In the genomic region with DNA sequence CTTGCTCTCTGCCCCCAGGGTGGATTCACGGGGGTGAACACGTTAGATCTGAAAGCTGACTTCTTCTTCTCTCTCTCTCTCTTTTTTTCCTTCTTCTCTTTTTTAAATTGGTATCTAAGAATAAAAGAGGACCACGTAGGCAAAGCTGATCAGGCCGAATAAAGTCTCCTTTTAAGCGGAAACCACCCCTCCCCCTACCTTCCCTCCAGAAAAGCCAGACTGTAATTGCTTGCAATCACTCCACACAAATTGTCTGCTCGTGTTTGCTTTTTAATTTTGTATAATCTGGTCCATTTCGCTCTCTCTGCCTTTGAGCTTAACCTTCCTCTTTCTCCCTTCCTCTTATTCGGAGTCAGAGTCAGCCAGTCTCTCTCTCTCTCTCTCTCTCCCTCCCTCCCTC, we compare ENCODE assay signal across 22 mouse cellular contexts.
DNase-seq lines count a peak whose midpoint lies in the region; ATAC-seq lines count a peak whose summit lies in the region.
"Had no signal": no experiment of that assay in that cellular context is flagged by ENCODE, and none has a peak within 500 bp of the region (broad histone marks: within the 10 kb centered on the region; RNA-seq: fewer than 3 reads in every experiment).

No protein-coding gene starts in this region.

- no peaks in the 10 kb centered on the region for H3K27me3 ChIP-seq in forebrain, embryonic 12.5 days
- H3K27me3 ChIP-seq in forebrain, embryonic 16.5 days (replicated peaks; ENCODE audit: control insufficient read depth, insufficient read depth, low read length): 0 out of 2 replicates have a peak, but pooled peaks cover 2% of the 10 kb centered on the region
- no peaks in the 10 kb centered on the region for H3K27me3 ChIP-seq in liver, embryonic 11.5 days (replicated peaks; ENCODE audit: control insufficient read depth, insufficient read depth, low read length)
- H3K27me3 ChIP-seq: hindbrain, embryonic 15.5 days; limb, embryonic 15.5 days; neural tube, embryonic 15.5 days had no signal

- ATAC-seq in forebrain, embryonic 12.5 days (ENCODE audit: low FRiP score): no peak
- no peak for ATAC-seq in forebrain, embryonic 16.5 days
- ATAC-seq in megakaryocyte progenitor cell, adult 5-6 weeks (replicated peaks; ENCODE audit: poor library complexity): peak; percentile 34; the same call in 1 of the 2 replicates
- no peak for ATAC-seq in liver, embryonic 11.5 days (replicated peaks; ENCODE audit: low FRiP score)
- ATAC-seq: activated CD4-positive, CD25-positive, alpha-beta regulatory T cell, adult 4 months; intestine, postnatal 0 days; lung, postnatal 0 days had no signal

- no peak overlapping the region for H3K9ac ChIP-seq in forebrain, embryonic 12.5 days
- H3K9ac ChIP-seq in forebrain, embryonic 16.5 days (replicated peaks; ENCODE audit: low read depth, low read length): no peak overlapping the region
- no peak overlapping the region for H3K9ac ChIP-seq in liver, embryonic 11.5 days (ENCODE audit: low read depth, low read length)
- H3K9ac ChIP-seq: hindbrain, embryonic 15.5 days; limb, embryonic 15.5 days; neural tube, embryonic 15.5 days had no signal

- DNase-seq in retina, embryonic 14.5 days (ENCODE audit: low spot score): peak; percentile 33
- no peak for DNase-seq in retina, postnatal 1 day
- DNase-seq in lung, postnatal 36 days: no peak
- no peak for DNase-seq in urinary bladder, adult 18-20 months (ENCODE audit: low spot score in 2 of 2)
- no peak for DNase-seq in liver, embryonic 11.5 days (ENCODE audit: low spot score)
- DNase-seq: adrenal gland, postnatal 10 days; cerebellum, adult 9-11 months; gastrocnemius, postnatal 36 days; layer of hippocampus, postnatal 36 days; right cerebral cortex, postnatal 25 days; thymus, adult 18-20 months had no signal

- H3K4me3 ChIP-seq in forebrain, embryonic 12.5 days (replicated peaks): no peak overlapping the region
- no peak overlapping the region for H3K4me3 ChIP-seq in forebrain, embryonic 16.5 days (replicated peaks; ENCODE audit: low read length)
- no peak overlapping the region for H3K4me3 ChIP-seq in liver, embryonic 11.5 days (ENCODE audit: low read depth, low read length)
- H3K4me3 ChIP-seq: hindbrain, embryonic 15.5 days; limb, embryonic 15.5 days; neural tube, embryonic 15.5 days had no signal

- peak overlapping the region; percentile 57; the same call in 1 of the 2 replicates for H3K27ac ChIP-seq in forebrain, embryonic 12.5 days
- no peak overlapping the region; the same call in 1 of the 2 replicates for H3K27ac ChIP-seq in forebrain, embryonic 16.5 days (ENCODE audit: low read length)
- no peak overlapping the region for H3K27ac ChIP-seq in liver, embryonic 11.5 days (ENCODE audit: low read depth, low read length)
- H3K27ac ChIP-seq: hindbrain, embryonic 15.5 days; kidney, postnatal 0 days; limb, embryonic 15.5 days had no signal

- H3K9me3 ChIP-seq in forebrain, embryonic 12.5 days: no peaks in the 10 kb centered on the region
- H3K9me3 ChIP-seq in forebrain, embryonic 16.5 days (ENCODE audit: control insufficient read depth, low read length): no peaks in the 10 kb centered on the region
- H3K9me3 ChIP-seq in liver, embryonic 11.5 days (ENCODE audit: control insufficient read depth, low read length): no peaks in the 10 kb centered on the region
- H3K9me3 ChIP-seq: hindbrain, embryonic 15.5 days; limb, embryonic 15.5 days; neural tube, embryonic 15.5 days had no signal

- H3K4me2 ChIP-seq in forebrain, embryonic 12.5 days: peak overlapping the region; percentile 22; the same call in 1 of the 2 replicates
- no peak overlapping the region; the same call in 1 of the 2 replicates for H3K4me2 ChIP-seq in forebrain, embryonic 16.5 days (ENCODE audit: low read length)
- no peak overlapping the region for H3K4me2 ChIP-seq in liver, embryonic 11.5 days
- H3K4me2 ChIP-seq: hindbrain, embryonic 15.5 days; limb, embryonic 15.5 days; neural tube, embryonic 15.5 days had no signal

- peaks cover 10% of the 10 kb centered on the region for H3K4me1 ChIP-seq in forebrain, embryonic 12.5 days
- peaks cover 10% of the 10 kb centered on the region for H3K4me1 ChIP-seq in forebrain, embryonic 16.5 days (replicated peaks; ENCODE audit: control insufficient read depth, insufficient read depth, low read length)
- no peaks in the 10 kb centered on the region for H3K4me1 ChIP-seq in liver, embryonic 11.5 days (replicated peaks; ENCODE audit: control insufficient read depth, insufficient read depth, low read length)

- WGBS in forebrain, embryonic 12.5 days: 11% methylated on average over 8 of the region's 8 CpGs
- 5% methylated on average over 8 of the region's 8 CpGs for WGBS in forebrain, embryonic 16.5 days
- WGBS in liver, embryonic 11.5 days: 44% methylated on average over 8 of the region's 8 CpGs

- no peaks in the 10 kb centered on the region for H3K36me3 ChIP-seq in forebrain, embryonic 12.5 days (replicated peaks)
- H3K36me3 ChIP-seq in forebrain, embryonic 16.5 days (ENCODE audit: control insufficient read depth, insufficient read depth): no peaks in the 10 kb centered on the region
- no peaks in the 10 kb centered on the region for H3K36me3 ChIP-seq in liver, embryonic 11.5 days (ENCODE audit: control insufficient read depth, insufficient read depth, low read length)
- H3K36me3 ChIP-seq: G1E; hindbrain, embryonic 15.5 days; limb, embryonic 15.5 days; neural tube, embryonic 15.5 days had no signal
